Mouse (Mus musculus): ENCODE measurements at regions not wholly inside any gene's neighbourhood (a gene's known extent, or its start where the extent isn't known, plus 50 kb on each side); places are given as distances from the start of the nearest gene placed in this dataset.
A peak's percentile ranks its signal among the peaks of the same experiment; 100 is the strongest.

DNA sequence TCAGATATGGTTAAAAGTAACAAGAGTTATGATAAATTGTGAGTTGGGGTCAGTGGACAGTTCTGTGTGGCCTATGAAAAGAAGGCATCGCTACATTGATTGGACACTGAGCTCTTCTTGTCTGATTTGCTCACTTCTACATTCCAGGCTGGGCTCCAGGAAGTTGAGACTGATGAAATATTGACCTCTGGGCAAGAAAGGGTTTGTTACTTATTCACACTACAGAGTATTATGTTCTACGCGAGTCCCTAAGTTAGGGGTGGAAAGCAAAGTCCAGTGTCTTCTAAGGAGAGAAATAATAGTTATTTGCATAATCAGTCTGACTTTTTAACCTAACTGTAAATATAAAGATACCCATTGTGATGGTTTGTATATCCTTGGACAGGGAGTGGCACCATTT is 397.0 kb upstream of the Ubash3b start:
- no peaks in the 10 kb centered on the region for H3K9me3 ChIP-seq
- H3K4me1 ChIP-seq (replicated peaks), result no peaks in the 10 kb centered on the region
- H3K9ac ChIP-seq, result no peak overlapping the region
- H3K36me3 ChIP-seq, result no peaks in the 10 kb centered on the region
- H3K27ac ChIP-seq, result no peak overlapping the region
- ATAC-seq, result no peak
- no peak overlapping the region for H3K4me2 ChIP-seq (replicated peaks)
- WGBS, result over 99% methylated on average over 3 of the region's 3 CpGs
- H3K4me3 ChIP-seq (replicated peaks), result no peak overlapping the region
- no peaks in the 10 kb centered on the region for H3K27me3 ChIP-seq (replicated peaks)

DNA sequence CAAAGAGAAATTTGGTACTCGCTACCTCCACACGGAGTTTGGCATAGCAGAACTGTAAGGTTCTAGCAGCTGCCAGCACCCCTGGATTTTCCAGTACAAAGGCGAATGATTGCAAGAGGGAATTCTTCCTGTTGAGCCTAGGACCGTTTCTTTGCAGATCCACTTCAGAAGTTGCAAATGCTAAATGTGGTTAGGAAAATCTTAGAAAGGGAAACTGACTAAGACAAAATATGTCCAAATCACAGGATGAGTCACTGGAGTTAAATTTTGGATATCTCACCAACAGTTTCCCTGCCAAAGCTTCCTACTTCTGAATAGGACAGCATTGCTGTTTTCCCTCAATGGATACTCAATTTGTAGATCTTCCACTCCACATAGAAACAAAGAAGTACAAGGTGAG is 395.4 kb upstream of the Ubash3b start:
- H3K27me3 ChIP-seq (replicated peaks), result no peaks in the 10 kb centered on the region
- no peaks in the 10 kb centered on the region for H3K9me3 ChIP-seq
- H3K9ac ChIP-seq, result no peak overlapping the region
- H3K36me3 ChIP-seq, result no peaks in the 10 kb centered on the region
- no peak overlapping the region for H3K4me2 ChIP-seq (replicated peaks)
- H3K4me3 ChIP-seq (replicated peaks), result no peak overlapping the region
- no peak overlapping the region for H3K27ac ChIP-seq
- no peak for ATAC-seq
- 85% methylated on average over 4 of the region's 4 CpGs for WGBS
- no peaks in the 10 kb centered on the region for H3K4me1 ChIP-seq (replicated peaks)

DNA sequence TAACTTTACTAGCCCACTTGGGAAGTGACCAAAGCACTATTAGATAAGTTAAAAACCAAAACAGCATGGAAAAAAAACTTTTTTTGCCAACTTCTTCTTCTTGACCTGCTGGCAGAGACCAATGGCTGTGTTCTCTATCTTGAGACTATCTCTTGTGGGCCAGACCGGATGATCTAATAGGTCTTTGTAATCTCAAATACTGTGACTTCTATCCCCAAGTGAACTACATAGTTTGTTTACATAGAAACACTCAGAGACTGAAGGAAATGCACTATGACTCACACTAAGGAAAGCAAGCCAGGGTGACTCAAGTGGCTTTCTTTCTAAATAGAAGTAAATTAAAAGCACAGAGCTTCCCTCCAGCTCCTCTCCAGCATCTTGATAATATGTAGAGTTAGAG is 384.3 kb upstream of the Ubash3b start:
- H3K27me3 ChIP-seq (replicated peaks), result no peaks in the 10 kb centered on the region
- no peak overlapping the region for H3K9ac ChIP-seq
- H3K4me1 ChIP-seq (replicated peaks), result no peaks in the 10 kb centered on the region
- ATAC-seq, result no peak
- no peaks in the 10 kb centered on the region for H3K9me3 ChIP-seq
- H3K36me3 ChIP-seq, result no peaks in the 10 kb centered on the region
- no peak overlapping the region for H3K27ac ChIP-seq
- H3K4me2 ChIP-seq (replicated peaks), result no peak overlapping the region
- WGBS, result 58% methylated on average over 1 of the region's 1 CpGs
- no peak overlapping the region for H3K4me3 ChIP-seq (replicated peaks)

DNA sequence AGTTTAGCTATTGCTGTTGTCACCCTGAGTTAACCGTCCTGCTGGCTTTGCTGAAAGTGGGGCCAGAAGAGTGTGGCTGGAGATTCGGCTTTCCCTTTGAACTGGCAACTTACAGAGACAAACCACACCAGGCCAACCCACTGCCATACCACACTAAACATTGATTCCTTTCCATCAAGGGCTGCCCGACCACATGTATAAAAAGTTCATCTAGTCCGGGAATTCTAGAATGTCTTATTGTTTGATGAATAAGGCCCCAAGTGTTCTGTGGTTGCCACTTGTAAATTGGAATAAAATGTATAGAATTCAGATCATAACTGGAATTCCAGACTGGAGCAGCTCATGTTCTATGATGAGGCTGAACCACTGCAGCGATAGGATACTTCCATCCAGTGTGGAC is 381.0 kb upstream of the Ubash3b start:
- Histone ChIP-seq H3K27ac (no peak overlapping the region), H3K4me3 (replicated peaks) (no peak overlapping the region), H3K4me1 (replicated peaks) (no peaks in the 10 kb centered on the region), H3K4me2 (replicated peaks) (no peak overlapping the region), H3K36me3 (no peaks in the 10 kb centered on the region), H3K27me3 (replicated peaks) (no peaks in the 10 kb centered on the region), H3K9ac (no peak overlapping the region), H3K9me3 (no peaks in the 10 kb centered on the region)
- ATAC-seq, result no peak
- WGBS, result 75% methylated on average over 5 of the region's 5 CpGs

DNA sequence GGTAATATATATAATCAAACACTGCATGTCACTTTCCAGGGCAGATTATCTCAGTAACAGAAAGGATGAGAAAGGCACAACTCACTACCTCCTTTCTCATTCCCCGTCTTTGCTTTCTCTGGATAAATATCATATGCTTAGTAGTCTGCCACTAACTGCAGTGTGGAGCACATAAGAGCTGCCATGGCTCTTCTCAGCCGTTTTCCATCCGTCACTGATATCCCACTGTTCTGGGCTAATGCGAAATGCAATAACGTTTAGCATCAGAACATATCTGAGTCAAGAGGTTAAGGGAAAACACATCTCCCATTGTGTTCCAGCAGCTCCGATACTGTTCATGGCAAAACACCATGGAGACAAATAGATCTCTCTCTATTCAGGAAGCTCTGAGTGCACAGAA is 379.8 kb upstream of the Ubash3b start:
- Histone ChIP-seq H3K9ac (no peak overlapping the region), H3K36me3 (no peaks in the 10 kb centered on the region), H3K27me3 (replicated peaks) (no peaks in the 10 kb centered on the region), H3K4me2 (replicated peaks) (no peak overlapping the region), H3K27ac (no peak overlapping the region), H3K9me3 (no peaks in the 10 kb centered on the region), H3K4me3 (replicated peaks) (no peak overlapping the region), H3K4me1 (replicated peaks) (no peaks in the 10 kb centered on the region)
- 80% methylated on average over 6 of the region's 6 CpGs for WGBS
- ATAC-seq, result no peak

DNA sequence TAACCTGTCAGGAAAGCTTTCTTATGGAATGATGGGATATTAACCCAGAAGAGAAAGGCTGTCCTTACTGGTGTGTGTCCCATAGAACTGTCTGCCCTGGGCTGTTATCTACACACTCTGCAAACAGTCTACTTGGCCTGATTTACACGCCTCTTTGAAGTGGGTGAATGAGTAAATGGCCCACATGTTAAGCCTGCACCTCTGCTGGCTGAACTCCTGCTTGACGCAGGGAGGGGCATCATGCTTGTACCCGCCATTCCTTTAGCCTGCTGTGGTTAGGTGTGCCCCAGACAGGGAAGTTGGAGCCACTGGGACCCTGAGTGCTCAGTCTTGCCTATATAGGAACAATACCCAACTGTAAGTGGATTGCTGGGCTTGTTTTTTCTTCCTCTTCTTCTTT is 371.3 kb upstream of the Ubash3b start:
- Histone ChIP-seq H3K27ac (no peak overlapping the region), H3K9me3 (no peaks in the 10 kb centered on the region), H3K4me1 (replicated peaks) (0 out of 2 replicates have a peak, but pooled peaks cover 4% of the 10 kb centered on the region), H3K27me3 (replicated peaks) (no peaks in the 10 kb centered on the region), H3K4me2 (replicated peaks) (peak overlapping the region; percentile 32; the same call in 1 of the 2 replicates), H3K36me3 (no peaks in the 10 kb centered on the region), H3K4me3 (replicated peaks) (no peak overlapping the region), H3K9ac (no peak overlapping the region)
- peak; percentile 77 for ATAC-seq
- WGBS, result 51% methylated on average over 3 of the region's 3 CpGs

DNA sequence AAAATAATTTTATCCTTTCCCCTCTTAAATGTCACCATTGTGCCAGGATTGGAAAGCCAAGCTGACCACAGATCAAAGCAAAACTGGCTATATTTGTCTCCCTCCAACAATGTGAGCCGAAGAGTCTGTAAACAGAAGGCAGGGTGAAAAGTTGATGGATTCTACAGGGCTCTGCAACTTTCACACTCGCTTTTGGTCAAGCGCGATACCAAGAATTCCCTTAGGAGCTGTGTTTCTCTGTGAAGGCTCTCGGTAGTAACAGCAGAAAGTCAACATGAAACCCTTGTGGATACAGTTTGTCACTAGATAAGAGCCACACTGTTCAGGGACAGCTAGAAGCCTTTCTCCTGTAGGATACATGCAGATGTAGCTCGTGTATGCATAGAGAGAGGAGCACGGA is 370.8 kb upstream of the Ubash3b start:
- H3K4me2 ChIP-seq (replicated peaks), result peak overlapping the region; percentile 32; the same call in 1 of the 2 replicates
- no peak overlapping the region for H3K9ac ChIP-seq
- no peak overlapping the region for H3K27ac ChIP-seq
- H3K4me1 ChIP-seq (replicated peaks), result 0 out of 2 replicates have a peak, but pooled peaks cover 4% of the 10 kb centered on the region
- WGBS, result 49% methylated on average over 7 of the region's 7 CpGs
- H3K4me3 ChIP-seq (replicated peaks), result no peak overlapping the region
- no peaks in the 10 kb centered on the region for H3K36me3 ChIP-seq
- no peaks in the 10 kb centered on the region for H3K9me3 ChIP-seq
- 0 out of 2 replicates have a peak, but pooled peaks have one; percentile 15 for ATAC-seq
- no peaks in the 10 kb centered on the region for H3K27me3 ChIP-seq (replicated peaks)

DNA sequence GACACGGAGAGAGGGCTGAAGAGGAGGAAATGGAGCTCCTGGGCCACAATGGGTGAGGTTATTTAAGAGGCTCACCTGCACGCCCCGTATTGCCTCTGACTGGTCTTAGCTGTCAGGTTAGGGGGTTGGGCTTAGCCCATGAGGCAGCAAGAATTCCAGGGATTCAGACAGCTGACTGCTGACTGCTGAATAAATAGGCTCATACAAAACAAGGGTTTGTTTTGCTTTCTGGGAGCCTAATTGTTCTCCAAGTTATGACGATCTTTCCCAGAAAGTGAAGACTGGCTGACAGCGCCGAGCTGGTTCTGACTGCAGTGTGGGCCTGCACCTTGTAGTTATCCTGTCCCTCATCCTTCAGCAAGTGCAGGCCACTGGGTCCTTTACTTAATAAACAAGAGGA is 370.1 kb upstream of the Ubash3b start:
- Histone ChIP-seq H3K9me3 (no peaks in the 10 kb centered on the region), H3K27me3 (replicated peaks) (no peaks in the 10 kb centered on the region), H3K4me1 (replicated peaks) (0 out of 2 replicates have a peak, but pooled peaks cover 4% of the 10 kb centered on the region), H3K9ac (no peak overlapping the region), H3K27ac (no peak overlapping the region), H3K4me3 (replicated peaks) (no peak overlapping the region), H3K4me2 (replicated peaks) (no peak overlapping the region), H3K36me3 (no peaks in the 10 kb centered on the region)
- WGBS, result 68% methylated on average over 6 of the region's 6 CpGs
- no peak for ATAC-seq

DNA sequence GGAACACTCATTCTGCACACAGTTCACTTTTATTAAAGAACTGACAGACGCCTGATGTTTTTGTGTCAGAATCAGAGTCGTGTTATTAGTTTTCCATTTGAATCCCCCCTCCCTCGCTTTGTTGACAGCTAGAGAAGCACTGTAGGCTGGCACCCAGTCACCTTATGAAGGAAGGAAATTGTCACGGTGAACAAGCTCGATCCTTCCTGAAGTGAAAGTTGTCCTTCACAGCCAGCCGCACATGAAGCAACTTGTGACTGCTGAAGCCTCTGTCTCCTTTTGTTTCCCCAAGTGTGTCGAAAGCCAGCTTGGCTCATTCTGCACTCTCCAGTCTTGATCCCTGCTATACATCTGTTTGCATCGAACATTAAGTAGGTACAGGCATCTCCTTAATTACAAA is 364.6 kb upstream of the Ubash3b start:
- peaks cover 7% of the 10 kb centered on the region; the same call in 1 of the 2 replicates for H3K4me1 ChIP-seq (replicated peaks)
- H3K9ac ChIP-seq, result no peak overlapping the region
- no peak overlapping the region for H3K27ac ChIP-seq
- no peaks in the 10 kb centered on the region for H3K36me3 ChIP-seq
- H3K9me3 ChIP-seq, result no peaks in the 10 kb centered on the region
- WGBS, result 69% methylated on average over 8 of the region's 8 CpGs
- no peak overlapping the region for H3K4me3 ChIP-seq (replicated peaks)
- no peaks in the 10 kb centered on the region for H3K27me3 ChIP-seq (replicated peaks)
- ATAC-seq, result no peak
- H3K4me2 ChIP-seq (replicated peaks), result no peak overlapping the region

DNA sequence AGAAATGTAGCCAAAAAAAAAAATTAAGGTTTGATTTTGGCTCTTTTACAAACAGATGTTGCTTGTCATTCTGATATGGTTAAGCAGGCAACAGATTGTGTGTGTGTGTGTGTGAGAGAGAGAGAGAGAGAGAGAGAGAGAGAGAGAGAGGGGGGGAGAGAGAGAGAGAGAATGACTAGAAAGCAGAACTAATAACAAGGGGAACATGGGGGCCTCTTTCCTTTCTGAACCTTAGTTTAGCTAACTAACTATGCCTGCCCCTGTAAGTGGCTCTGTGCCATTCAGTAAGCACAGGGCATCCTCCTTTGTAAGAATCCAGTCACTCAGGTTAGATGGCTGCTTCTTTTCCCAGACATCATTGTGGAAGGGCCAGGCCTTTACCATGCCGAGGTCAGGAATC is 364.0 kb upstream of the Ubash3b start:
- 0 out of 2 replicates have a peak overlapping the region, but pooled peaks have one; percentile 19 for H3K27ac ChIP-seq

DNA sequence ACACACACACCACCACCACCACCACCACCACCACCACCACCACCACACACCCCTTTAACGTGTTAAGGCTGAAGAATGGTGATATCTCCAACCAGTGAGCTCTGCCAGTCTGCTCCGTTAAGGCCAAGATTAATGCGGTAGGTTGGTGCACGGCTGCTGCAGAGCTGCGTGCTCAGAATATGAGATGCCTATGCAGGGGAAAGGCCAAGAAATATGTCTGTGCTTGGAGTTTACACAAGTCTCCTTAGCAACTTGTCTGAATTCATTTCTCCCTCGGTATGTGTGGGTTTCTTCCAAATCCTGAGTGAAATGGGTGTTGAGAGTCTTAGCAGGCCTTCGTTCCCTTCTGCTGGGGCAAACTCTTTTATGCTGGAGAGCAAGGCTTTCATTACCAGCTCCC is 363.1 kb upstream of the Ubash3b start:
- no peaks in the 10 kb centered on the region for H3K9me3 ChIP-seq
- peak overlapping the region; percentile 62 for H3K27ac ChIP-seq
- no peak overlapping the region for H3K9ac ChIP-seq
- 37% methylated on average over 7 of the region's 7 CpGs for WGBS
- no peak overlapping the region for H3K4me3 ChIP-seq (replicated peaks)
- no peaks in the 10 kb centered on the region for H3K27me3 ChIP-seq (replicated peaks)
- peaks cover 7% of the 10 kb centered on the region; the same call in 1 of the 2 replicates for H3K4me1 ChIP-seq (replicated peaks)
- H3K36me3 ChIP-seq, result no peaks in the 10 kb centered on the region
- ATAC-seq, result peak; percentile 28; the same call in 1 of the 2 replicates
- no peak overlapping the region for H3K4me2 ChIP-seq (replicated peaks)

More for the DNA sequence above, 364.0 kb upstream of the Ubash3b start:
- Histone ChIP-seq H3K4me3 (replicated peaks) (no peak overlapping the region), H3K9ac (no peak overlapping the region), H3K4me1 (replicated peaks) (peaks cover 7% of the 10 kb centered on the region; the same call in 1 of the 2 replicates), H3K27me3 (replicated peaks) (no peaks in the 10 kb centered on the region), H3K9me3 (no peaks in the 10 kb centered on the region), H3K36me3 (no peaks in the 10 kb centered on the region), H3K4me2 (replicated peaks) (no peak overlapping the region)
- ATAC-seq, result no peak
- 46% methylated on average over 1 of the region's 1 CpGs for WGBS

DNA sequence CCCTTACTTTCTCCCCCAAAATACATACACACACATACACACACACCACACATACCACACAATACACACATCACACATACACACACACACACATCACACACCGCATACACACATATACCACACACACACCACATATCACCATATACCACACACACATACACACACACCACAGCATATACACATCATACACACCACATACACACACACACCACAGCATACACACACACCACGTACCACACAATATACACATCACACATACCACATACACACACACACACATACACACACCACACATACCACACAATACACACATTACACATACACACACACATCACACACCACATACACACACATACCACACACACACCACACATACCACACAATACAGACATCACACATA is 362.5 kb upstream of the Ubash3b start:
- H3K4me2 ChIP-seq (replicated peaks), result no peak overlapping the region
- H3K36me3 ChIP-seq, result no peaks in the 10 kb centered on the region
- no peaks in the 10 kb centered on the region for H3K27me3 ChIP-seq (replicated peaks)
- no peak overlapping the region for H3K9ac ChIP-seq
- 98% methylated on average over 2 of the region's 2 CpGs for WGBS
- no peak for ATAC-seq
- no peak overlapping the region for H3K27ac ChIP-seq
- no peak overlapping the region for H3K4me3 ChIP-seq (replicated peaks)
- H3K9me3 ChIP-seq, result no peaks in the 10 kb centered on the region
- peaks cover 7% of the 10 kb centered on the region; the same call in 1 of the 2 replicates for H3K4me1 ChIP-seq (replicated peaks)

DNA sequence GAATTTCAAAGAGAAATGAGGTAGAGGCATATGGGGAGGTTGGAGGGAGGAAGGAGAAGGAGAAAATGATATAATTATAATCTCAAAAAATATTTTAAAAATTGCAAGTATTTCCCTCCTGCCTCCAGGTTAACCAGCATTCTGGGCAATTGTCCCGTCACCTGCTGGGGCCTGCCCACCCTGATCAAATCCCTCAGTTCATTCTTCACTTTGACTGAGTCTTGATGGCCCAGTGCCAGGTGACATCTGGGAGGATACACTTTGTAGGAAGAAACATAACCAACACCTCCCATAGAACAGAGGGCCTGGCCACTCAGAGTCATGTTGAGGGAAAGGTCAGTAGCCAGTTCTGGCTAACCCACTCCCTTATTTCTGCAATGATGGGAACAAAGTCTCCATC is 360.8 kb upstream of the Ubash3b start:
- ATAC-seq, result no peak
- WGBS, result 86% methylated on average over 1 of the region's 1 CpGs
- Histone ChIP-seq H3K4me1 (replicated peaks) (peaks cover 7% of the 10 kb centered on the region; the same call in 1 of the 2 replicates), H3K27me3 (replicated peaks) (no peaks in the 10 kb centered on the region), H3K36me3 (no peaks in the 10 kb centered on the region), H3K27ac (no peak overlapping the region), H3K4me3 (replicated peaks) (no peak overlapping the region), H3K9ac (no peak overlapping the region), H3K4me2 (replicated peaks) (no peak overlapping the region), H3K9me3 (no peaks in the 10 kb centered on the region)
